ENCODE assay signal across 10 mouse cellular contexts in genomic region chr7:100108341-100108740, GRCm38 (mm10). TPM values are rescaled to one million over a fixed set of nuclear protein-coding genes. Genes with fewer than 3 reads are reported as not detected.
DNase-seq lines count a peak whose midpoint lies in the region; ATAC-seq and TF ChIP-seq lines count a peak whose summit lies in the region.
"Had no signal": no experiment of that assay in that cellular context is flagged by ENCODE, and none has a peak within 500 bp of the region (broad histone marks: within the 10 kb centered on the region; RNA-seq: fewer than 3 reads in every experiment).

No protein-coding gene starts in this region.

- peak; percentile 58 for TF ChIP-seq CTCF in heart, postnatal 0 days (IDR thresholded peaks at IDR 0.05; ENCODE audit: low read depth)

- 62% methylated on average over 3 of the region's 3 CpGs for WGBS in heart, postnatal 0 days
- WGBS in midbrain, embryonic 11.5 days, result 85% methylated on average over 3 of the region's 3 CpGs
- WGBS in midbrain, embryonic 13.5 days, result 83% methylated on average over 3 of the region's 3 CpGs

- H3K27me3 ChIP-seq in heart, postnatal 0 days (ENCODE audit: control insufficient read depth, insufficient read depth, low read length), result no peaks in the 10 kb centered on the region
- no peaks in the 10 kb centered on the region for H3K27me3 ChIP-seq in midbrain, embryonic 11.5 days (ENCODE audit: control insufficient read depth, insufficient read depth, low read length)
- H3K27me3 ChIP-seq in midbrain, embryonic 13.5 days, result no peaks in the 10 kb centered on the region
- H3K27me3 ChIP-seq: heart, embryonic 13.5 days; liver, embryonic 13.5 days had no signal

- H3K9ac ChIP-seq in heart, postnatal 0 days (replicated peaks; ENCODE audit: low read depth, low read length), result no peak overlapping the region
- H3K9ac ChIP-seq in midbrain, embryonic 11.5 days (ENCODE audit: low read length), result no peak overlapping the region
- no peak overlapping the region for H3K9ac ChIP-seq in midbrain, embryonic 13.5 days (replicated peaks)
- H3K9ac ChIP-seq: heart, embryonic 13.5 days; liver, embryonic 13.5 days had no signal

- H3K4me1 ChIP-seq in heart, postnatal 0 days (ENCODE audit: control insufficient read depth, insufficient read depth), result no peaks in the 10 kb centered on the region
- H3K4me1 ChIP-seq in midbrain, embryonic 11.5 days (ENCODE audit: control insufficient read depth, insufficient read depth, low read length), result no peaks in the 10 kb centered on the region
- H3K4me1 ChIP-seq in midbrain, embryonic 13.5 days (replicated peaks), result no peaks in the 10 kb centered on the region
- H3K4me1 ChIP-seq: heart, embryonic 13.5 days; liver, embryonic 13.5 days had no signal

- DNase-seq in heart, postnatal 0 days (ENCODE audit: low spot score), result peak; percentile 51
- DNase-seq in heart, postnatal 25 days (ENCODE audit: low spot score), result no peak
- DNase-seq in midbrain, embryonic 11.5 days (ENCODE audit: low spot score, missing footprints), result peak; percentile 89
- peak; percentile 48 for DNase-seq in adipocyte (ENCODE audit: low spot score)
- DNase-seq in spleen, postnatal 4 days (ENCODE audit: low spot score in 2 of 2), result no peak
- DNase-seq in right cerebral cortex, postnatal 25 days, result no peak
- DNase-seq: liver, embryonic 13.5 days had no signal

- H3K4me2 ChIP-seq in heart, postnatal 0 days (ENCODE audit: low read depth, low read length), result no peak overlapping the region
- H3K4me2 ChIP-seq in midbrain, embryonic 11.5 days, result no peak overlapping the region
- no peak overlapping the region for H3K4me2 ChIP-seq in midbrain, embryonic 13.5 days (replicated peaks)
- H3K4me2 ChIP-seq: heart, embryonic 13.5 days; liver, embryonic 13.5 days had no signal

- ATAC-seq in heart, postnatal 0 days (ENCODE audit: insufficient read depth, low read depth), result no peak
- ATAC-seq in midbrain, embryonic 11.5 days (ENCODE audit: low FRiP score), result no peak
- ATAC-seq in midbrain, embryonic 13.5 days, result no peak
- ATAC-seq in megakaryocyte progenitor cell, adult 5-6 weeks (replicated peaks; ENCODE audit: poor library complexity), result peak; percentile 64

- intact Hi-C loops in heart, postnatal 25 days (cut with DNase I), result loop anchor here (1.0 to 2.0 kb wide), 2 partner anchors 100 to 120 kb away; no protein-coding TSS in a partner anchor

- no peak overlapping the region for H3K4me3 ChIP-seq in heart, postnatal 0 days (ENCODE audit: low read depth, low read length)
- H3K4me3 ChIP-seq in midbrain, embryonic 11.5 days (ENCODE audit: low read depth, low read length), result no peak overlapping the region
- H3K4me3 ChIP-seq in midbrain, embryonic 13.5 days (replicated peaks), result no peak overlapping the region
- H3K4me3 ChIP-seq: heart, embryonic 13.5 days; liver, embryonic 13.5 days had no signal

- H3K27ac ChIP-seq in heart, postnatal 0 days (ENCODE audit: low read depth), result no peak overlapping the region
- no peak overlapping the region for H3K27ac ChIP-seq in midbrain, embryonic 11.5 days (ENCODE audit: low read depth, low read length)
- no peak overlapping the region for H3K27ac ChIP-seq in midbrain, embryonic 13.5 days
- H3K27ac ChIP-seq: heart, embryonic 13.5 days; liver, embryonic 13.5 days had no signal

- TF ChIP-seq EP300 in heart, postnatal 0 days (IDR thresholded peaks at IDR 0.05; ENCODE audit: low read depth), result no peak

- no peaks in the 10 kb centered on the region for H3K9me3 ChIP-seq in heart, postnatal 0 days (replicated peaks; ENCODE audit: control insufficient read depth, low read length)
- H3K9me3 ChIP-seq in midbrain, embryonic 11.5 days (ENCODE audit: control insufficient read depth, low read length), result no peaks in the 10 kb centered on the region
- H3K9me3 ChIP-seq in midbrain, embryonic 13.5 days, result no peaks in the 10 kb centered on the region
- H3K9me3 ChIP-seq: heart, embryonic 13.5 days; liver, embryonic 13.5 days had no signal

- peaks cover 58% of the 10 kb centered on the region for H3K36me3 ChIP-seq in heart, postnatal 0 days (replicated peaks; ENCODE audit: control insufficient read depth, insufficient read depth, low read length)
- H3K36me3 ChIP-seq in midbrain, embryonic 11.5 days (ENCODE audit: control insufficient read depth, insufficient read depth, low read length), result peaks cover 24% of the 10 kb centered on the region
- H3K36me3 ChIP-seq in midbrain, embryonic 13.5 days, result peaks cover 63% of the 10 kb centered on the region

RNA-seq across cellular contexts. Expression of gene Pold3, which starts 13.0 kb away (rescaled TPM):
- total RNA-seq in heart, postnatal 0 days (2014; rRNA removed; ENCODE audit: low replicate concordance), result 6.6 and 21.0 TPM in 2 replicates
- polyA plus RNA-seq in heart, postnatal 0 days (2015; fragmentation: Nextera tagmentation; extraction: Ambion mirVana), result 14.6 and 15.2 TPM in 2 replicates
- total RNA-seq in heart, postnatal 25 days (2021), result 1 to 10 TPM; 9.4 to 9.8 TPM
- 100 and 104 TPM in 2 replicates for polyA plus RNA-seq in midbrain, embryonic 11.5 days (2014; fragmentation: Nextera tagmentation; extraction: Ambion mirVana)
- 57.1 and 59.4 TPM in 2 replicates for polyA plus RNA-seq in midbrain, embryonic 13.5 days (2015; fragmentation: Nextera tagmentation; extraction: Ambion mirVana)
- 49.4 and 51.4 TPM in 2 replicates for total RNA-seq in megakaryocyte progenitor cell, adult 5-6 weeks (2015)
- total RNA-seq in megakaryocyte progenitor cell, adult 5-6 weeks (2017), result 119 and 166 TPM in 2 replicates

RNA-seq across cellular contexts. Expression of gene Lipt2, which starts 50.7 kb away (rescaled TPM):
- 13.3 and 28.7 TPM in 2 replicates for total RNA-seq in heart, postnatal 0 days (2014; rRNA removed; ENCODE audit: low replicate concordance)
- 10.4 and 10.7 TPM in 2 replicates for polyA plus RNA-seq in heart, postnatal 0 days (2015; fragmentation: Nextera tagmentation; extraction: Ambion mirVana)
- 1 to 10 TPM; 4.6 to 5.3 TPM for total RNA-seq in heart, postnatal 25 days (2021)
- 16.7 and 18.7 TPM in 2 replicates for polyA plus RNA-seq in midbrain, embryonic 11.5 days (2014; fragmentation: Nextera tagmentation; extraction: Ambion mirVana)
- polyA plus RNA-seq in midbrain, embryonic 13.5 days (2015; fragmentation: Nextera tagmentation; extraction: Ambion mirVana), result 14.6 and 16.6 TPM in 2 replicates
- 11.8 and 12.4 TPM in 2 replicates for total RNA-seq in megakaryocyte progenitor cell, adult 5-6 weeks (2015)
- total RNA-seq in megakaryocyte progenitor cell, adult 5-6 weeks (2017), result 5.5 and 13.3 TPM in 2 replicates

Comparison
In these comparisons a context has a peak if more than half of its experiments do, and no peak if none do; other contexts are left out.
1. DNase-seq: peak in heart, postnatal 0 days (single experiment), midbrain, embryonic 11.5 days (single experiment) and adipocyte (single experiment); none in heart, postnatal 25 days (single experiment), spleen, postnatal 4 days (0 of 2) and right cerebral cortex, postnatal 25 days (single experiment).